In genomic region chr6:34936743-34937142, GRCm38 (mm10) we compare ENCODE assay signal across 1 mouse cellular context.
TF ChIP-seq lines count a peak whose summit lies in the region.

No protein-coding gene starts in this region.

TF ChIP-seq in CH12.LX, 34 proteins besides CTCF, POLR2A, EP300 and RAD21 (continued from another document):
- peak; percentile 22; the same call in 1 of the 2 replicates for TF ChIP-seq HCFC1 (IDR thresholded peaks at IDR 0.05; ENCODE audit: low read depth, low read length)
- TF ChIP-seq SIN3A (IDR thresholded peaks at IDR 0.05; ENCODE audit: low read length) = 0 out of 2 replicates have a peak, but pooled peaks have one; percentile 26
- 0 out of 2 replicates have a peak, but pooled peaks have one; percentile 19 for TF ChIP-seq NELFE (IDR thresholded peaks at IDR 0.05; ENCODE audit: low read depth, low read length)
- TF ChIP-seq PAX5 (IDR thresholded peaks at IDR 0.05; ENCODE audit: low read length) = no peak
- TF ChIP-seq RCOR1 (conservative IDR thresholded peaks at IDR 0.05; ENCODE audit: low read depth, low read length) = 0 out of 2 replicates have a peak, but pooled peaks have one; percentile 28
- 0 out of 2 replicates have a peak, but pooled peaks have one; percentile 24 for TF ChIP-seq TCF12 (IDR thresholded peaks at IDR 0.05; ENCODE audit: low read depth, low read length)
- TF ChIP-seq CHD1 (IDR thresholded peaks at IDR 0.05; ENCODE audit: low read depth, low read length) = no peak
- 0 out of 2 replicates have a peak, but pooled peaks have one; percentile 59 for TF ChIP-seq MYC (IDR thresholded peaks at IDR 0.05; ENCODE audit: low read depth, low read length)
